In genomic region chr5:114620305-114620704, GRCm38 (mm10) we compare ENCODE assay signal across 10 mouse cellular contexts. TPM values are rescaled to one million over a fixed set of nuclear protein-coding genes. Genes with fewer than 3 reads are reported as not detected.
DNase-seq lines count a peak whose midpoint lies in the region; ATAC-seq and TF ChIP-seq lines count a peak whose summit lies in the region.
"Had no signal": no experiment of that assay in that cellular context is flagged by ENCODE, and none has a peak within 500 bp of the region (broad histone marks: within the 10 kb centered on the region; RNA-seq: fewer than 3 reads in every experiment).

No protein-coding gene starts in this region.

- no peaks in the 10 kb centered on the region for H3K9me3 ChIP-seq in forebrain, postnatal 0 days (ENCODE audit: low read length)
- H3K9me3 ChIP-seq in forebrain, embryonic 12.5 days = no peaks in the 10 kb centered on the region
- H3K9me3 ChIP-seq: heart, embryonic 15.5 days had no signal

- no peak overlapping the region for H3K27ac ChIP-seq in forebrain, postnatal 0 days (ENCODE audit: low read depth, low read length)
- H3K27ac ChIP-seq in forebrain, embryonic 12.5 days = no peak overlapping the region
- H3K27ac ChIP-seq in spleen, adult 2 months (ENCODE audit: insufficient read depth, low read length) = no peak overlapping the region
- no peak overlapping the region for H3K27ac ChIP-seq in cortical plate, adult 2 months (ENCODE audit: insufficient read depth, low read length)
- H3K27ac ChIP-seq: heart, embryonic 15.5 days; limb, embryonic 12.5 days had no signal

- 49% methylated on average over 6 of the region's 6 CpGs for WGBS in forebrain, postnatal 0 days
- WGBS in forebrain, embryonic 12.5 days = 43% methylated on average over 6 of the region's 6 CpGs
- 35% methylated on average over 6 of the region's 6 CpGs for WGBS in spleen, adult 2 months

- peaks cover 6% of the 10 kb centered on the region; the same call in 1 of the 2 replicates for H3K27me3 ChIP-seq in forebrain, postnatal 0 days (ENCODE audit: insufficient read depth, low read length)
- H3K27me3 ChIP-seq in forebrain, embryonic 12.5 days = peaks cover 13% of the 10 kb centered on the region
- H3K27me3 ChIP-seq in spleen, adult 2 months (ENCODE audit: control insufficient read depth, insufficient read depth, low read length) = no peaks in the 10 kb centered on the region

- H3K36me3 ChIP-seq in forebrain, postnatal 0 days (ENCODE audit: insufficient read depth) = no peaks in the 10 kb centered on the region
- no peaks in the 10 kb centered on the region for H3K36me3 ChIP-seq in forebrain, embryonic 12.5 days (replicated peaks)
- H3K36me3 ChIP-seq in spleen, adult 2 months (ENCODE audit: control insufficient read depth, insufficient read depth, low read length) = no peaks in the 10 kb centered on the region
- H3K36me3 ChIP-seq: heart, embryonic 15.5 days; limb, embryonic 12.5 days had no signal

- DNase-seq in forebrain, postnatal 0 days = no peak
- peak in 1 of 2 experiments; percentile 38 for DNase-seq in spleen, adult 2 months (ENCODE audit: low read depth in 1 of 2, low spot score in 2 of 2)
- DNase-seq in spleen, postnatal 36 days (ENCODE audit: low spot score in 2 of 2) = no peak
- peak; percentile 40 for DNase-seq in thymus, postnatal 14 days
- DNase-seq in right cerebral cortex, postnatal 25 days = no peak
- DNase-seq in heart, postnatal 25 days (ENCODE audit: low spot score) = no peak

- H3K4me1 ChIP-seq in forebrain, postnatal 0 days (ENCODE audit: insufficient read depth) = no peaks in the 10 kb centered on the region
- no peaks in the 10 kb centered on the region for H3K4me1 ChIP-seq in forebrain, embryonic 12.5 days
- H3K4me1 ChIP-seq in spleen, adult 2 months (ENCODE audit: control insufficient read depth, insufficient read depth, insufficient read length) = no peaks in the 10 kb centered on the region
- no peaks in the 10 kb centered on the region for H3K4me1 ChIP-seq in cortical plate, adult 2 months (ENCODE audit: control insufficient read depth, insufficient read depth, low read length)
- H3K4me1 ChIP-seq: heart, embryonic 15.5 days; limb, embryonic 12.5 days had no signal

- H3K9ac ChIP-seq in forebrain, postnatal 0 days = no peak overlapping the region
- H3K9ac ChIP-seq in forebrain, embryonic 12.5 days = no peak overlapping the region
- H3K9ac ChIP-seq: heart, embryonic 15.5 days; limb, embryonic 12.5 days had no signal

- no peak overlapping the region for H3K4me2 ChIP-seq in forebrain, postnatal 0 days (ENCODE audit: low read depth)
- no peak overlapping the region for H3K4me2 ChIP-seq in forebrain, embryonic 12.5 days
- H3K4me2 ChIP-seq: heart, embryonic 15.5 days; limb, embryonic 12.5 days had no signal

- no peak for TF ChIP-seq POLR2A in spleen, adult 2 months (IDR thresholded peaks at IDR 0.05; ENCODE audit: low read depth, low read length)
- TF ChIP-seq POLR2A in cortical plate, adult 2 months (IDR thresholded peaks at IDR 0.05; ENCODE audit: extremely low read depth, insufficient read depth, low read length) = no peak

- H3K4me3 ChIP-seq in forebrain, postnatal 0 days (ENCODE audit: low read depth, low read length) = no peak overlapping the region
- no peak overlapping the region for H3K4me3 ChIP-seq in forebrain, embryonic 12.5 days (replicated peaks)
- H3K4me3 ChIP-seq in spleen, adult 2 months (ENCODE audit: extremely low read depth, insufficient read depth, insufficient read length) = no peak overlapping the region
- no peak overlapping the region for H3K4me3 ChIP-seq in cortical plate, adult 2 months (ENCODE audit: insufficient read depth, low read length)
- H3K4me3 ChIP-seq: heart, embryonic 15.5 days; limb, embryonic 12.5 days had no signal

- no peak for ATAC-seq in forebrain, postnatal 0 days
- ATAC-seq in forebrain, embryonic 12.5 days (ENCODE audit: low FRiP score) = no peak

- intact Hi-C loops in heart, postnatal 25 days (cut with DNase I) = no loop called here

- peak; percentile 61 for TF ChIP-seq CTCF in forebrain, postnatal 0 days (IDR thresholded peaks at IDR 0.05; ENCODE audit: low read depth)
- TF ChIP-seq CTCF in spleen, adult 2 months (IDR thresholded peaks at IDR 0.05; ENCODE audit: extremely low read depth, insufficient read depth, insufficient read length, insufficient replicate concordance) = peak; percentile 65; the same call in 1 of the 2 replicates
- peak; percentile 46 for TF ChIP-seq CTCF in cortical plate, adult 2 months (IDR thresholded peaks at IDR 0.05; ENCODE audit: extremely low read depth, insufficient read depth, low read length)

RNA-seq across cellular contexts. Expression of gene Trpv4, which starts 37.9 kb away (rescaled TPM):
- 0.81 and 1.5 TPM in 2 replicates for total RNA-seq in forebrain, postnatal 0 days (2014; rRNA removed)
- 1.3 and 2.4 TPM in 2 replicates for polyA plus RNA-seq in forebrain, postnatal 0 days (2015; fragmentation: Nextera tagmentation; extraction: Ambion mirVana)
- polyA plus RNA-seq in forebrain, embryonic 12.5 days (2016; fragmentation: Nextera tagmentation; extraction: Ambion mirVana) = 0.67 and 0.69 TPM in 2 replicates
- 4.2 and 5.3 TPM in 2 replicates for polyA plus RNA-seq in spleen, adult 2 months (2012; rRNA removed)
- polyA plus RNA-seq in cortical plate, adult 2 months (2012; rRNA removed) = 1.7 and 2.1 TPM in 2 replicates
- total RNA-seq in heart, postnatal 25 days (2021) = 1 to 10 TPM; 5.1 to 5.3 TPM

RNA-seq across cellular contexts. Expression of gene Fam222a, which starts 52.5 kb away (rescaled TPM):
- total RNA-seq in forebrain, postnatal 0 days (2014; rRNA removed) = 6.2 and 8.2 TPM in 2 replicates
- 2.9 and 3.4 TPM in 2 replicates for polyA plus RNA-seq in forebrain, postnatal 0 days (2015; fragmentation: Nextera tagmentation; extraction: Ambion mirVana)
- 6.9 and 10.2 TPM in 2 replicates for polyA plus RNA-seq in forebrain, embryonic 12.5 days (2016; fragmentation: Nextera tagmentation; extraction: Ambion mirVana)
- 2.8 and 4.6 TPM in 2 replicates for polyA plus RNA-seq in spleen, adult 2 months (2012; rRNA removed)
- polyA plus RNA-seq in cortical plate, adult 2 months (2012; rRNA removed) = 5.2 and 7.3 TPM in 2 replicates
- 1 to 10 TPM; 2.4 to 4.2 TPM for total RNA-seq in heart, postnatal 25 days (2021)
